Mouse (Mus musculus): ENCODE results near the gene B4galt3. TPM values are rescaled to one million over a fixed set of nuclear protein-coding genes. Genes with fewer than 3 reads are reported as not detected.
A peak's percentile ranks its signal among the peaks of the same experiment; 100 is the strongest.

Gene B4galt3
- total RNA-seq, 2 experiments from 2014 or later = 18.5 to 19.5 TPM

GRCm38 (mm10) chr1:171263185-171263611, 6.9 kb upstream of the B4galt3 start:
- DNase-seq (ENCODE audit: low spot score in 2 of 2) = peak in 1 of 2 experiments; percentile 56

GRCm38 (mm10) chr1:171263666-171264461, 6.3 kb upstream of the B4galt3 start:
- no peak for DNase-seq (ENCODE audit: low spot score in 2 of 2)

GRCm38 (mm10) chr1:171265971-171266744, 4.0 kb upstream of the B4galt3 start:
- no peak for DNase-seq (ENCODE audit: low spot score in 2 of 2)

- DNase-seq (ENCODE audit: low spot score in 2 of 2) = no peak
Measured at GRCm38 (mm10) chr1:171268341-171268740, 1.8 kb upstream of the B4galt3 start.

- no peak for DNase-seq (ENCODE audit: low spot score in 2 of 2)
Measured at GRCm38 (mm10) chr1:171270573-171270900, 409 bp downstream of the B4galt3 start.

- no peak for DNase-seq (ENCODE audit: low spot score in 2 of 2)
Measured at GRCm38 (mm10) chr1:171271196-171271595, 1.1 kb downstream of the B4galt3 start.

- no peak for DNase-seq (ENCODE audit: low spot score in 2 of 2)
Measured at GRCm38 (mm10) chr1:171271622-171272021, 1.5 kb downstream of the B4galt3 start.

- DNase-seq (ENCODE audit: low spot score in 2 of 2) = no peak
Measured at GRCm38 (mm10) chr1:171272086-171272485, 2.0 kb downstream of the B4galt3 start.

GRCm38 (mm10) chr1:171274171-171274570, 4.0 kb downstream of the B4galt3 start:
- no peak for DNase-seq (ENCODE audit: low spot score in 2 of 2)

GRCm38 (mm10) chr1:171275144-171275734, 5.1 kb downstream of the B4galt3 start:
- DNase-seq (ENCODE audit: low spot score in 2 of 2) = no peak

GRCm38 (mm10) chr1:171276110-171276748, 6.1 kb downstream of the B4galt3 start:
- no peak for DNase-seq (ENCODE audit: low spot score in 2 of 2)

- DNase-seq (ENCODE audit: low spot score in 2 of 2) = no peak
Measured at GRCm38 (mm10) chr1:171277736-171278135, 7.6 kb downstream of the B4galt3 start.

- no peak for DNase-seq (ENCODE audit: low spot score in 2 of 2)
Measured at GRCm38 (mm10) chr1:171278436-171278835, 8.3 kb downstream of the B4galt3 start.

- no peak for DNase-seq (ENCODE audit: low spot score in 2 of 2)
Measured at GRCm38 (mm10) chr1:171279012-171279705, 9.0 kb downstream of the B4galt3 start.

GRCm38 (mm10) chr1:171279721-171280120, 9.6 kb downstream of the B4galt3 start:
- no peak for DNase-seq (ENCODE audit: low spot score in 2 of 2)

- no peak for DNase-seq (ENCODE audit: low spot score in 2 of 2)
Measured at GRCm38 (mm10) chr1:171280250-171280915, 10.3 kb downstream of the B4galt3 start.

- peak; percentile 73 to 84 for DNase-seq (ENCODE audit: low spot score in 2 of 2)
Measured at GRCm38 (mm10) chr1:171280916-171281527, 10.9 kb downstream of the B4galt3 start, which contains the start of gene Ppox. Gene Ppox, minus strand, starts transcription at chr1:171281186.

- peak; percentile 67 to 87 for DNase-seq (ENCODE audit: low spot score in 2 of 2)
Measured at GRCm38 (mm10) chr1:171281528-171281923, 11.4 kb downstream of the B4galt3 start.

- peak in 1 of 2 experiments; percentile 14 for DNase-seq (ENCODE audit: low spot score in 2 of 2)
Measured at GRCm38 (mm10) chr1:171282086-171282805, 12.1 kb downstream of the B4galt3 start.
